Mouse (Mus musculus): ENCODE data around the gene Gnb2.

Gnb2 gene

GRCm38 (mm10) chr5:137539291-137539801 is 6.0 kb upstream of the Gnb2 start:
- DNase-seq = no peak

DNA sequence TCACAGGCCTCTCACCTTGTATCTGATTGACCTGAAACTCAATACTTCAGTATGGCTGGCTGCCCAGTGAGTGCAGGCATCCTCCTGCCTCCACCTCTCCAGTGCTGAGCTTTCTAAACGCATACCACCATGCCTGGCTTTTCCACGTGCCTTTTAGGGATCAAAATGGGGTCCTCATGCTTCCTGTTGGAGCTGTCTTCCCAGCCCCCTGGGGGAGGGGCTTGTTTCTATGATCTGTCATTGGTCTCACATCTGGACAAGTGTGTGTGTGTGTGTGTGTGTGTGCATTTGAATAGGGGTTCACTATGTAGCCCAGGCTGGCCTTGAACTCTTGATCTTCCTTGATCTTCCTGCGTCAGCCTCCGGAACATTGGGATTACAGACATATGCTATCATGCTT is 4.2 kb upstream of the Gnb2 start:
- DNase-seq = no peak

- DNase-seq = no peak
Observed at GRCm38 (mm10) chr5:137535318-137535717, 2.0 kb upstream of the Gnb2 start.

DNA sequence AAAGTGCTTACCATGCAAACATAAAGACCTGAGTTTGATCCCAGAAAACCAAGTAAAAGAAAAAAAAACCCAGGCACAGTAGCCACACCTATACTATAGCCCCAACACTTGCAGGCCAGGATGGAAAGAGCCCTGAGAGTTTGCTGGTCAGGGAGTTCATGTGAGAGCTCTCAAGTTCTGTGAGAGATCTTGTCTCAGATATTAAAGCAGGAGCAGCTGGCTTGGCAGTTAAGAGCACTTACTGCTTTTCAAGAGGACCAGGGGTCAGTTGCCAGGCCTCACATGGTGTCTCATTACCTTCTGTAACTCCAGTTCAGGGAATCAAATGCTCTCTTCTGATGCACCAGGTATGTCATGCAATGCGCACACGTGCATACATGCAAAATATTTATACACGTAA is 1.5 kb upstream of the Gnb2 start:
- no peak for DNase-seq

GRCm38 (mm10) chr5:137532808-137533116 is 548 bp downstream of the Gnb2 start:
- no peak for DNase-seq

GRCm38 (mm10) chr5:137532131-137532807 is 1.0 kb downstream of the Gnb2 start:
- DNase-seq = peak; percentile 55

- DNase-seq = peak; percentile 65
Observed at GRCm38 (mm10) chr5:137531414-137532130, 1.7 kb downstream of the Gnb2 start.

DNA sequence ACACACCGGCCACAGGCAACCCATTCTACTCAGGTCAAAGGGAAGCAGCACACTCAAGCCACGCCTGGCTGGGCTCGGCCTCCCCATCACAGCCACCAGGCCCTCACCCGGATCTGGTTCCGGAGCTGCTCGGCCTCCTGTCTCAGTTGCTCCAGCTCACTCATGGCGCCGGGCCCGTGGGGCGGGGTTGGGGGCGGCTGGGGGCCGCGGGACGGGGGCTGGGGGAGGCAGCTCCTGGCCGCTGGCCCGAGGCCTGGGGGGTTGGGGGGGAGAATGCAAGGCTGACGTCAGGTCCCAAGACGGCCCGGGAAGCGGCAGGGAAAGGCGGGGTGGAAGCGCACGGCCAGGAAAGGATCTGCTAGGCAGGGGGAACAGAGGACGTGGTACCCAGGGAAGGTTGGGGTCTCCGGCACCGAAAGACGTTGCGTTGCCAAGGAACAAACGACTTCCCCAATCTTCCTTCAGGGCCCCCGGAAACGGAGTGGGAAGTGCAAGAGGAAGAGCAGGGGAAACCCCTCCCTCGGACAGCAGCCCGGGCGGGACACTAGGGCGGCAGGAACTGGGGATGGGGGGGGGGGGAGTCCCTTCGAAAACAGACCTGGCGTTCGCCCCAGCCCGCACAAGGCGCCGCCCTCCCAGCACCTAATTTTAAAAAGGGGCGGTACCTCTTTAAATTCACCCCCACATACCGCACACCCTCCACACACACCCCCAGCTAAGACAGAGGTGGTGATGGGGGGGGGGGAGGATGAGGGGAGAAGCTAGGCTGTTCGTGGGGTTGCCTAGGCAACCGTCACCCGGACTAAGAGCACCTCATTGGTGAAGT is 2.5 kb downstream of the Gnb2 start:
- DNase-seq = peak; percentile 81

DNA sequence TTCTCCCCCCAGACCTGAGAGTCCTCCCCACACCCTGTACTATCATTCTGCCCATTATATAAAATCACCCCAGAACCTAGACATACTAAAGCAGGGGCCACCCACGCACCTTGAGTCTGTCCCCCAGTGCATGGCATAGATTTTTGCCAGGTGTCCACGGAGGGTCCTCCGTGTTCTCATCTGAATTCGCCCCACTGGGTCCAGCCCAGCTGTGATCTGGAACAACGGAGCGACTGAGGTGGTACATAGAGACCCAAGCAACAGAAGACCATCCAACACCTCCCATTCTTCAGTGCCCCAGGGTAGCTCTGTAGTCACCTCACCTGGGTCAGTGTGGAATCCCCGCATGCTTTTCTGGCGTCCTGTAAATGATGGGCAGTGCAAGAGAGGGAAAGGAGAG is 3.2 kb downstream of the Gnb2 start:
- peak; percentile 26 for DNase-seq

- peak; percentile 21 for DNase-seq
Observed at GRCm38 (mm10) chr5:137529221-137529995, 3.9 kb downstream of the Gnb2 start.

DNA sequence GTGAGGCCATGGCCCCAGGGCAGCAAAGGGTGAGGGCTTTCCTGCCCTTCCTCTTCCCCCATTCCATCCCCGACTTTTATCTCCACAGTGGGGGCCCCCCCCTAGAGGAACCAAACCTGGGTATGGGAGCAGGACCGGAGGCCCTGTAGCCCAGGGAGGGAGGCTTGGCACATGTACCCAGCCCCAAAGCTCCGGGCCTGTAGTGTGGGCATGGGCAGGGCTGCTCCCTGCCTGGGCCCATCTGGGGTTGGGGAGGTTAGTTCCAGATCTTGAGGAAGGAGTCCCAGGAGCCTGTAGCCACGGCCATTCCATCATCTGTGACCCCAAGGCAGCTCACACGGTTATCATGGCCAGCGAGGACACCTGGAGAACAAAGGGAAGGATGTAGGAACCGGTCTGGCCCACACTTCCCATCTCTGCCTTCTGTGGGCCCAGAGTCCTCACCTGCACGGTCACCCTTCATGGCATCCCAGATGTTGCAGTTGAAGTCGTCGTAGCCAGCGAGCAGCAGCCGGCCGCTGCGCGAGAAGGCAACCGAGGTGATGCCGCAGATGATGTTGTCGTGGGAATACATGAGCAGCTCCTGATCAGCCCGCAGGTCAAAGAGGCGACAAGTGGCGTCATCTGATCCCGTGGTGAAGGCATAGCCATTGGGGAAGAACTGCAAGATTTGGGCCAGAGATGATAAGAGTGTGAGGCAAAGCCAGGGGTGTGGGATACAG is 4.9 kb downstream of the Gnb2 start:
- DNase-seq = no peak

GRCm38 (mm10) chr5:137527413-137527812 is 5.9 kb downstream of the Gnb2 start:
- no peak for DNase-seq

DNA sequence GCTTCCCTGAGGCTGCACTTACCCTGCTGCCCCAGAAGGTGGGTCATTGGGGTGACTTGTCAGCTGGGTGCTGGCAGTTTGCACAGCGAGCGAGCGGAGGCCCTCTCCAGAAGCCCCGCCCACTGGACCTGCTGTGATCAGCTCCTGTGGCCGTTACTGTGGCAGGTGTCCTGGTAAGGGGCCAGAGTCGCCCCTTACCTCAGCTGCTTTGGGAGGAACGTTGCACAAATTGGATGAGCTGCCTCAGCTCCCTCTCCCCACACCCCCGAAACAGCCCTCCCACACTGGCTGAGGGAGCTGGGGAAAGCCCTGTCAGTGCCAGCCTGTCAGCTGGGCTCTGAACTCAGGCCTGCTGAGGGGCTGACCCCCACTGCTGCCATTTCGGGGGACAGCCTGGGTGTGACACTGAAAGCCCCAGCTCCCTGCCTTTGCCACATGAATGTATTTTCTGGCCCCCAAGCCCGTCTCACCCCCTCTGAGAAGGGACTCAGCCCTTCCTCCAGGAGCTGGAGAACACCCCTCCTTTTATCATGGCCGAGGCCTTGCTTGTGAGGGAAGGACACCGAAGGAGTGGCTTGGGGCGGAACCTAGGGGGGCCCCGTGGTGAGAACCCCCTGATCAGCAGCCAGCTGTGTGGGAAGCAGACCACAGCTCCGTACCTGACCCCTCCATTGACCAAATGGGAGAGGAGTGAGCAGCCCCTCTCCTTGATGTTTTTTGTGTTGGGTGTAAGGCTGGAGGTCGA is 6.9 kb downstream of the Gnb2 start:
- DNase-seq = peak; percentile 60

- DNase-seq = no peak
Observed at GRCm38 (mm10) chr5:137525511-137525910, 7.8 kb downstream of the Gnb2 start.

DNA sequence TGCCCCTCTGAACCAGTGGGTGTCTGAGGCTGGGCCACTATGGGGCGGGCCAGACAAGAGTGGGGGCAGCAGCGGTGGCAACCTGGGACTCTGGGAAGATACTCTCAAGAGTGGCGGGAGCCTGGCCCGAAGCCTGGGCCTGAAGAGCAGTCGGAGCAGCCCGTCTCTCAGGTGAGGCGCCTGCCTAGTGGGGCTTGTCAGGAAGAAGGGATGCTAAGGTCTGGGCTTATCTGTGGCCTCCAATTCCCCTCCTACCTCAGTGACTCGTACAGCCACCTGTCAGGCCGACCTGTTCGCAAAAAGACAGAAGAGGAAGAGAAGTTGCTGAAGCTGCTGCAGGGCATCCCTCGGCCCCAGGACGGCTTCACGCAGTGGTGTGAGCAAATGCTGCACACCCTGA is 8.6 kb downstream of the Gnb2 start:
- no peak for DNase-seq

DNA sequence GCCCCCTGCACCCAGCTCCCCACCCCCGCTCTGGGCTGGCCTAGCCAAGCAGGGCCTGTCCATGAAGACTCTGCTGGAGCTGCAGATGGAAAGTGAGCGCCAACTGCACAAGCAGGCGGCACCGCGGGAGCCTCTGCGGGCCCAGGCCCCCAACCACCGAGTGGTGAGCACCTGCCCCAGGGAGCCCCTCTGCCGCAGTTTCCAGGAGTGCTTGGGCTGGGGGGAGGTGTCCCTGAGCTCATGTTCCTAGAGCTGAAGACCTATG is 9.1 kb downstream of the Gnb2 start:
- DNase-seq = no peak

- no peak for DNase-seq
Observed at GRCm38 (mm10) chr5:137523396-137524250, 9.7 kb downstream of the Gnb2 start.

DNA sequence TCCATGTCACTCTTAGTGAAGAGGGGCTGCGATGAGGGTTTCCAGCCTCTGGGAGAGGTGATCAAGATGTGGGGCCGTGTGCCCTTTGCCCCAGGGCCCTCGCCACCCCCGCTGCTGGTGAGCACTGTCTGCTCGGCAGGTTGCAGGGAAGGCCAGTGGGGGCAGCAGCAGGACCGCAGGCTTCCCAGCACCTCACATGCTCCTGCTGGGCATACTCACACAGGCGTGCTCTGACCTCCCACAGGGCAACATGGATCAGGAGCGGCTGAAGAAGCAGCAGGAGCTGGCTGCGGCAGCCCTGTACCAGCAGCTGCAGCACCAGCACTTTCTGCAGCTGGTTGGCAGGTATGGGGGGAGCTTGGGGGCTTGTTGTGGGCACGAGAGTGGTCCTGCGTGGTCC is 10.6 kb downstream of the Gnb2 start:
- no peak for DNase-seq

- DNase-seq = no peak
Observed at GRCm38 (mm10) chr5:137521861-137522260, 11.4 kb downstream of the Gnb2 start.

- DNase-seq = no peak
Observed at GRCm38 (mm10) chr5:137519691-137520550, 13.4 kb downstream of the Gnb2 start.
